Mouse (Mus musculus) heart, postnatal 0 days (tissue): ENCODE results near the gene Pgm5. TPM values are rescaled to one million over a fixed set of nuclear protein-coding genes. Genes with fewer than 3 reads are reported as not detected.

ENCODE experiments used
- ATAC-seq: fragments of 200-750 bp; cut with Nextera tagmentation; 2 replicates; pipeline ENCODE4 v1.8.0; 2017; ENCODE audit warnings: low read depth, moderate number of reproducible peaks, moderate library complexity; ENCODE audit not compliant: insufficient read depth
- DNase-seq: peaks from one replicate; pipeline ENCODE4 v3.0.0-alpha.2; 2016; ENCODE audit warnings: low spot score
- H3K27ac ChIP-seq: fragments of 300-500 bp; sonication (generic); 2 replicates; pipeline ENCODE4 v1.5.1; 2014; ENCODE audit warnings: low read depth, mild to moderate bottlenecking
- H3K27me3 ChIP-seq: fragments of 300-500 bp; sonication (generic); 2 replicates; pipeline ENCODE4 v1.6.1; 2014; ENCODE audit warnings: low read length, mixed read lengths; ENCODE audit not compliant: control insufficient read depth, insufficient read depth
- H3K36me3 ChIP-seq: fragments of 300-500 bp; sonication (generic); replicated peaks from 2 replicates; pipeline ENCODE4 v1.6.1; 2014; ENCODE audit warnings: low read length, mixed read lengths; ENCODE audit not compliant: control insufficient read depth, insufficient read depth
- H3K4me1 ChIP-seq: fragments of 300-500 bp; sonication (generic); 2 replicates; pipeline ENCODE4 v1.6.1; 2014; ENCODE audit warnings: antibody characterized with exemption; ENCODE audit not compliant: control insufficient read depth, insufficient read depth
- H3K4me2 ChIP-seq: fragments of 300-500 bp; sonication (generic); 2 replicates; pipeline ENCODE4 v1.6.1; 2014; ENCODE audit warnings: low read depth, mild to moderate bottlenecking, low read length, moderate library complexity
- H3K4me3 ChIP-seq: fragments of 300-500 bp; sonication (generic); 2 replicates; pipeline ENCODE4 v1.5.1; 2014; ENCODE audit warnings: low read depth, low read length
- H3K9ac ChIP-seq: fragments of 300-500 bp; sonication (generic); replicated peaks from 2 replicates; pipeline ENCODE4 v1.6.1; 2014; ENCODE audit warnings: low read depth, low read length, mixed read lengths
- H3K9me3 ChIP-seq: fragments of 300-500 bp; sonication (generic); replicated peaks from 2 replicates; pipeline ENCODE4 v1.6.1; 2016; ENCODE audit warnings: low read length; ENCODE audit not compliant: control insufficient read depth
- CTCF ChIP-seq: IDR thresholded peaks from 2 replicates; pipeline ENCODE4 v1.5.1; 2016; ENCODE audit warnings: antibody characterized with exemption, control low read depth, low read depth
- EP300 ChIP-seq: IDR thresholded peaks from 2 replicates; pipeline ENCODE4 v1.6.1; 2016; ENCODE audit warnings: antibody characterized with exemption, low read depth
- WGBS: fragments of 180-500 bp; shearing (Covaris S2); extraction: QIAGEN DNeasy Blood & Tissue Kit; methylation state at CpG from one replicate; pipeline ENCODE4 v1.1.7; 2014; 5-methylcytosine and 5-hydroxymethylcytosine counted together
- polyA plus RNA-seq: library from polyadenylated mRNA; unstranded; fragments of >200 nt; fragmentation: Nextera tagmentation; extraction: Ambion mirVana; gene quantifications from 2 replicates; pipeline ENCODE4 v1.2.1, GENCODE M21; 2015
- total RNA-seq: library from RNA; depleted of rRNA; stranded (reverse); fragments of >200 nt; gene quantifications from 2 replicates; pipeline ENCODE4 v1.2.3, GENCODE M21; 2014; ENCODE audit warnings: low replicate concordance

Pgm5 gene
- total and polyA plus RNA-seq, 2 experiments from 2014 or later = 4.9 to 163 TPM

GRCm38 (mm10) chr19:24897896-24898736 lies 36.5 kb upstream of the Pgm5 start:
- no peak overlapping the region for H3K9ac ChIP-seq
- no peak overlapping the region for H3K27ac ChIP-seq
- DNase-seq (no peak), ATAC-seq (no peak)
- peaks cover 79% of the 10 kb centered on the region for H3K27me3 ChIP-seq
- H3K4me2 ChIP-seq = peak overlapping the region; percentile 24; the same call in 1 of the 2 replicates
- H3K4me3 ChIP-seq = peak overlapping the region; percentile 32; the same call in 1 of the 2 replicates
- no peaks in the 10 kb centered on the region for H3K9me3 ChIP-seq
- WGBS = 6% methylated on average over 20 of the region's 20 CpGs
- H3K36me3 ChIP-seq = no peaks in the 10 kb centered on the region
- TF ChIP-seq CTCF = no peak
- TF ChIP-seq EP300 = no peak
- H3K4me1 ChIP-seq = no peaks in the 10 kb centered on the region

GRCm38 (mm10) chr19:24897006-24897895 lies 35.6 kb upstream of the Pgm5 start:
- no peaks in the 10 kb centered on the region for H3K9me3 ChIP-seq
- H3K9ac ChIP-seq = no peak overlapping the region
- no peaks in the 10 kb centered on the region for H3K36me3 ChIP-seq
- no peak for TF ChIP-seq EP300
- no peak for TF ChIP-seq CTCF
- H3K4me2 ChIP-seq = peak overlapping the region; percentile 24
- peak overlapping the region; percentile 32 for H3K4me3 ChIP-seq
- WGBS = 4% methylated on average over 57 of the region's 57 CpGs
- no peak overlapping the region for H3K27ac ChIP-seq
- ATAC-seq = no peak
- no peak for DNase-seq
- H3K4me1 ChIP-seq = no peaks in the 10 kb centered on the region
- H3K27me3 ChIP-seq = peaks cover 73% of the 10 kb centered on the region

GRCm38 (mm10) chr19:24896536-24896935 lies 34.9 kb upstream of the Pgm5 start:
- ATAC-seq (no peak), DNase-seq (no peak)
- 29% methylated on average over 4 of the region's 4 CpGs for WGBS
- Histone ChIP-seq H3K27me3 (peaks cover 66% of the 10 kb centered on the region), H3K4me1 (no peaks in the 10 kb centered on the region), H3K9me3 (no peaks in the 10 kb centered on the region), H3K27ac (no peak overlapping the region), H3K36me3 (no peaks in the 10 kb centered on the region), H3K4me3 (no peak overlapping the region), H3K4me2 (no peak overlapping the region), H3K9ac (no peak overlapping the region)
- TF ChIP-seq EP300 (no peak), CTCF (no peak)

- DNase-seq (no peak), ATAC-seq (no peak)
- Histone ChIP-seq H3K4me3 (no peak overlapping the region), H3K9ac (no peak overlapping the region), H3K36me3 (no peaks in the 10 kb centered on the region), H3K27me3 (no peaks in the 10 kb centered on the region), H3K9me3 (no peaks in the 10 kb centered on the region), H3K27ac (no peak overlapping the region), H3K4me2 (no peak overlapping the region), H3K4me1 (no peaks in the 10 kb centered on the region)
- TF ChIP-seq EP300 (no peak), CTCF (no peak)
- WGBS = 58% methylated on average over 3 of the region's 3 CpGs
Observed at GRCm38 (mm10) chr19:24886888-24887287, 25.2 kb upstream of the Pgm5 start.

- ATAC-seq (peak; percentile 70; the same call in 1 of the 2 replicates), DNase-seq (peak; percentile 72)
- no peak overlapping the region for H3K27ac ChIP-seq
- no peaks in the 10 kb centered on the region for H3K4me1 ChIP-seq
- H3K27me3 ChIP-seq = no peaks in the 10 kb centered on the region
- no peak overlapping the region for H3K9ac ChIP-seq
- WGBS = 4% methylated on average over 5 of the region's 5 CpGs
- TF ChIP-seq EP300 (no peak), CTCF (peak; percentile 88)
- peak overlapping the region; percentile 23; the same call in 1 of the 2 replicates for H3K4me2 ChIP-seq
- no peak overlapping the region for H3K4me3 ChIP-seq
- no peaks in the 10 kb centered on the region for H3K36me3 ChIP-seq
- H3K9me3 ChIP-seq = no peaks in the 10 kb centered on the region
Observed at GRCm38 (mm10) chr19:24885504-24885903, 23.8 kb upstream of the Pgm5 start.
